Mouse (Mus musculus) lung, postnatal 4 days (tissue): Measurements from ENCODE around the gene Kctd5.

Source experiments
- DNase-seq, 2 experiments: peaks; one replicate each; pipeline ENCODE4 v3.0.0; 2021

The Kctd5 gene

DNA sequence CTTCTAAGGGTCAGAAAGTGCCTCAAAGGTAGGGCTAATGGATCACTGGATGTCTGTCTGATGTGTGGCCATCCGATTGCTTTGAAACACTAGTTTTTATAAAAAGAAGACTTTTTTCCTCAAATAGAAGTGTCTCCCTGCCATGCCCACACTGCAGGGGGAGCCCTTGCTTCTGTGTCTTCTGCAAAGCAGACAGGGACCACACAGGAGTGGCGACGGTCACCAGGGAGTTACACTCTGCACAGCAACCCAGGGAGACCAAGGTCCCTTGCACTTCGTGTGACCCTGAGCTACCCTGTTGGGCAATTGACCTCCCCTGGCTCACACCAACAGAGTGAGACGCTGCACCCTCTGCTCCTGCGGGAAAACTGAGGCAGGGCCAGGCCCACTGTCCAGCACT is 36.3 kb downstream of the Kctd5 start:
- no peak for DNase-seq

GRCm38 (mm10) chr17:24035087-24035486 is 38.2 kb downstream of the Kctd5 start:
- no peak for DNase-seq

DNA sequence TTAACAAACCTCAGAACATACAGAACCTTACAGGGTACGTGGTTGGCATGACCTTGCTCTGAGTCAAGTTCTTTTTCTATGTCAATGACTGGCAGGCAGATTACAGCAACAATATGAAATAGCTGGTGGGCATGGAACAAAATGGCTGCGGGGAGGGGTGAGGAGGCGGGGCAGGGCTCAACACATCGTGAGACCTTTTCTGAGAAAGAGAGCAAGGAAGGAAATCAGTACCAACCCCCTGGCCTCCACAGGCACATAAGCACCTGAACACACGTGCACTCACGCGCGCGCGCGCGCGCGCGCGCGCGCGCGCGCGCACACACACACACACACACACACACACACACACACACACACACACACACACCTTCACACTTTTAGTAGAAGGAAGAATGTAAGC is 42.7 kb downstream of the Kctd5 start:
- no peak for DNase-seq

GRCm38 (mm10) chr17:24029477-24029876 is 43.8 kb downstream of the Kctd5 start:
- DNase-seq, result no peak

- DNase-seq, result peak; percentile 25 to 52
These were observed 51.7 kb downstream of the Kctd5 start for GRCm38 (mm10) chr17:24021375-24022199.

DNA sequence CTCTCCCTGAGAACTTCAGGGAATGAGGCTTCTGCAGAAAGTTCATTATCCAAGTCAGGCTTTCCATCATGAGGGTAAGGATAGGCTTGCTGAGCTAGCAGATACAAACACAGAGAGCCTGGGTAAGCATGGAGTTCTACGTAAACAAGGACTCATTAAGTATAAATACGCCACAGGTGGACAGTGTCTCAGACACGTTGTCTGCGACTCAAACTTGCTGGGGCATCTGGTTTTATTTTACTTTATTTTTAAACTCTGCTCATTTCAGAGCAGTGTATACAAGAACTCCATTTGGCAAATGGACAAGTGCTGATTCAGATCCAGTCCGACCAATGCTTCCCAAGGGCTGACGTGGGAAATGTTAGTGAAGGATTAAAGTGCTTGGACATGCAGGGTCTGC is 52.6 kb downstream of the Kctd5 start:
- peak; percentile 55 to 69 for DNase-seq

- DNase-seq, result peak in 1 of 2 experiments; percentile 41
These were observed 57.6 kb downstream of the Kctd5 start for GRCm38 (mm10) chr17:24015727-24016126.

DNA sequence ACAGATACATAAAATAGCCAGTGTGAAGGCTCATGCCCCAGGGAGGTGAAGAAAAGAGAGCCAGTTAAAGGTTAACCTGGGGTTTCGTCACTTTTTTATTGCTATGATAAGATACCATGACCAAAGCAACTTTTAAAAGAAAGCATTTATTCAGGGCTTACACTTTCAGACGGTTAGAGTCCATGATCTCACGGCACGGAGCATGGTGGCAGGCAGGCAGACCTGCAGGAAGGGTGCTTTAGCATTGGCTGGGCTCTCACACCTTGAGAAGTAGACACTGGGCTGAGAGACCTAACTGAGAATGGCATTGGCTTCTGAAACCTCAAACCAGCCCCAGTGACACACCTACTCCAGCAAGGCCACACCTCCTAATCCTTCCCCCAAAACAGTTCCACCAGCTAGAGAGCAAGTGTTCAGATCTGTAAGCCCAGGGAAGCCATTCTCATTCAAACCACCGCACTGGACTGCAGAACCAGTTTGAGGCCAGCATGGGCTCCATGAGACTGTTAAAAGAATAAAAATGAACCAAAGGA is 58.8 kb downstream of the Kctd5 start:
- DNase-seq, result no peak

DNA sequence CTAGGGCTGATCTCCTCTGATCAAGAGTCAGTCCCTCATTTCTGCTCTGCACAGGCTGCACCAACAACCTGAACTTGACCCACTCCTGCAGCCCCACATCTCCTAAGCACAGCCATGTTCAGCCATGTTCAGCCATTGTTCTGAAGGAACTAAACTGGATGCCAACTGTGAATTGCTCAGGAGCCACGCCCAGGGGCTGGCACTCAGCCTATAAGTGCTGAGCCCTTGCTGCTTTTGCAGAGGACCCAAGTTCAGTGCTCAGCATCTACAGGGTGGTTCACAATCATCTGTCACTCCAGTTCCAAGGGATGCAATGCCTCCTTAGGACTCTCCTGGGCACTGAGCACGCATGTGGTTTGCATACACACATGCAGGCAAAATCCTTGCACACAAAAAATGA is 60.4 kb downstream of the Kctd5 start:
- DNase-seq, result no peak

- no peak for DNase-seq
These were observed 63.7 kb downstream of the Kctd5 start for GRCm38 (mm10) chr17:24009617-24010016.

- no peak for DNase-seq
These were observed 65.2 kb downstream of the Kctd5 start for GRCm38 (mm10) chr17:24008105-24008504.

DNA sequence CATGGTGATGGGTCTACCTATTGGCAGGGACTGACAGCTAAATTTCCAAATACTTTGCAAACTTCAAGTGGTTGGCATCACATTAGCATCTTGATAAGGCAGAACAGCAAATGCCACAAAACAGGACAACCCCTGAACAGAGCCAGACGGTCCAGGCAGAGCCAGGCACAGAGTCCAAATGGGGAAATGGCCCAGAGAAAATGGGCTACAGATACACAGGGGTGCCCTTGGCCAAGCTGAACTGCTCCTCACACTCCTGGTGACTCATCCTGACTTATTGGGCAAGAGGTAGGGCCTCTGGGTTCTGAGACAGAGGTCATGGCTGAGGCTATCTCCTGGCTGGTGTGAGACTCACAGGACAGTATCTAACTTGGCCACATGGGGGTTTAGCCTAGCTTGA is 65.9 kb downstream of the Kctd5 start:
- peak; percentile 38 to 63 for DNase-seq

DNA sequence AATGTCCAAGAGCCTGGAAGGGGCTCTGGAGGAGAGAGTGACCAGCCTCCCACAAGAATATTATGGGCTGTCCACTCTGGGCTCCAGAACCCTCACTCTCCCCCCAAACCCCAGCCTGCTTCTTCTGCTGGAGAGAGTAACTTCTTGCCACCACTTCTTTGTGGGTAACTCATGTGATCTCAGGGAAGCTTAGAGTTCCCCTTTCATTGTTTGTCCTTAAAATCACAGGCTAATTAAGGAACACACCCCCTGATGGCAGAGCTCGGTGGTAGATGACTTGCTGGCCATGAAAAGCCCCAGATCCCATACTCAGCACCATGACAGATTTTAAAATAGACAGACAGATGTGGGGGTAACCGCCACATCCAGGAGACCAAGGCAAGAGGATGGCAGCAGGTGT is 66.4 kb downstream of the Kctd5 start:
- DNase-seq, result peak in 1 of 2 experiments; percentile 18

DNA sequence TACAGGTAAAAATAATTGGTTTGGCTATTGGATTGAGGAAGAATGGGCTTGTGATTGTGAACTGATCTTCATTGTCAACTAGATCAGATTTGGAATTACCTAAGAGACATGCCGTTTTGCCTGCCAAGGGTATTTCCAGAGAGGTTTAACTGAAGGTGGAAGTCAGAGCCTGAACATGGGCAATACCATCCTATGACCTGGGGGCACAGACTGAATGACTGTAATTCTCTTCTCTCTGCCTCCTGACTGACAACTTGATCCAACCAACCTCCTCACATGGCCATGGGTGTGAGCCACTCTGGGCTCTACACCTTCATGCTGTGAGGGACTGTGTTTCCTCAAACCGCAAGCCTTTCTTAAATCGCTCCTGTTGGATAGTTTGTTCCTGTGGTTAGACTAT is 68.2 kb downstream of the Kctd5 start:
- DNase-seq, result no peak

DNA sequence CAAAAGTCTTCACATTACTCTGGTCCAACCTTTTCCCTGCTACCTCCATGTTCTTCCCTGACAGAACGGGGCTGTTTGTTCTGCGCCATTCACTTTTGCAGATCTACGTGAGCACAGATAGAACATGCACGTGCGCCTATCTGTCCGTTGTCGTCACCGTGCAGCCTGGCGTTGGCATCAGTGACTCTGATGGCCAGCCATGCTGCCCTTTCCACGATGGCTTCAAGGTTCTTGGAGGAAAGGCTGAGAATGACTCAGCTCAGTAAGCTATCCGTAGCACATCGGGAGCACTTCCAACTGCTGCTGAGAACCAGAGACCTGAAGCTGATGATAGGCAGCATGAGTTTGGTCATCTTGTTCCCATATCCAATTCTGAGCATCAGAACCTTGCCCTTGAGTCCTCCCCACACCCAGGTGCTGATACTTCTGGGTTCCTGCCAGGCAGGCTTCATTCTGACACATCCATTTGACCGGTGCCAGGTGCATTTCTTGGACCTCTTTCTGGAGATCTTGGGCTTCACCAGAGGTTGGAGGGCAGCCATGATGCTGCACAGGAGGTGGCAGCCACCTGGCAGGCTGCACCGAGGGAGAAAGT is 69.1 kb downstream of the Kctd5 start:
- DNase-seq, result no peak

DNA sequence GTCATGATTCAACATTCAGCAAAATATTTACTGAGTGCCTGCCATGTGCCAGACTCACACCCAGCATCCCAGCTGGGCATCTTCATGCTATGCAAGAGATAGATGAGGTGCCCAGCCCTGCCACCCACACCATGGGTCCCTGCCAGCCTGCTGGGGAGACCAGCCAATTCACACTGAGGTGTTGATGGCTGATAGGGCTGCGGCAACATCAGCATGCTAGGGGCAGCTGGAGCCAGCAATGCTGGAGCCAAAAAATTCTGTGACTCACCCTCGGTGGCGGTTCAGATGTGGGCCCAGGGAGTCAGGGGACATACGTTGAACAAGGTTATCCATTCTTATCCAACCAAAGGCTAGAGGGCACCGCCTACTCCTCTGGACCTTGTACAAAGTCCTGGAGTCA is 72.9 kb downstream of the Kctd5 start:
- peak; percentile 41 to 77 for DNase-seq

GRCm38 (mm10) chr17:23998383-23998782 is 74.9 kb downstream of the Kctd5 start:
- peak in 1 of 2 experiments; percentile 36 for DNase-seq

DNA sequence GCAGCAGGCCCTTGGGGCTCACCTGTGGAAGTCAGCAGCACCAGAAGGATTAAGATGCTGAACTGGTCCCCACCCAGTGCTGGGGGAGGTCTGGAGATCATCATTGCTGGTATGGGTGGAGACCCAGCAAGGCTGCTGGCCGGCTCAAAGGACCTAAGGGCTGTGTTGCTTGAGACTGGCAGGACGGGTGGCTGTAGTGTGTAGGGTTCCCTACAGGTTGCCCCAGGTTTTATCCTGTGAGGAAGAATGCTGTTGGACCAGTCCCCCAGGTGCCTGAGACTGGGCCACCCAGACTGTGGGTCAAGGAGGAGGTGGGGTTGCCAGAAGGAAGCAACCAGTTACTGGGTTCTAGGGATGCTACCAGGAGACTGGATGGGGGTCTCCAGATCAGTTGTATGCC is 75.4 kb downstream of the Kctd5 start, which contains the start of gene Prss22:
Gene Prss22 (minus strand): TSS at position 200 of the 400 bp plus-strand sequence.
- peak in 1 of 2 experiments; percentile 37 for DNase-seq
